Mouse (Mus musculus) adrenal gland, postnatal 25 days (tissue): ENCODE results near the gene Tmem200b. TPM values are rescaled to one million over a fixed set of nuclear protein-coding genes. Genes with fewer than 3 reads are reported as not detected.
A peak's percentile ranks its signal among the peaks of the same experiment; 100 is the strongest.

Experiments used
- DNase-seq: peaks from one replicate; pipeline ENCODE4 v3.0.0; 2021; ENCODE audit warnings: mixed read lengths
- total RNA-seq: library from RNA; stranded (reverse); gene quantifications from 2 replicates; pipeline ENCODE4 v1.2.3, GENCODE M21; 2021

The Tmem200b gene
- total RNA-seq, 1 experiment from 2014 or later: 7.2 TPM

- DNase-seq: no peak
These were observed 11.2 kb upstream of the Tmem200b start for GRCm38 (mm10) chr4:131910237-131910994.

GRCm38 (mm10) chr4:131911521-131911920 is 10.1 kb upstream of the Tmem200b start:
- DNase-seq: no peak

GRCm38 (mm10) chr4:131913526-131913925 is 8.0 kb upstream of the Tmem200b start:
- DNase-seq: peak; percentile 47

GRCm38 (mm10) chr4:131914046-131914643 is 7.4 kb upstream of the Tmem200b start:
- DNase-seq: no peak

- no peak for DNase-seq
These were observed 6.6 kb upstream of the Tmem200b start for GRCm38 (mm10) chr4:131914891-131915469.

GRCm38 (mm10) chr4:131915821-131916328 is 5.7 kb upstream of the Tmem200b start:
- DNase-seq: no peak

- peak; percentile 87 for DNase-seq
These were observed 5.1 kb upstream of the Tmem200b start for GRCm38 (mm10) chr4:131916425-131916824.

GRCm38 (mm10) chr4:131917010-131917555 is 4.5 kb upstream of the Tmem200b start:
- DNase-seq: no peak

GRCm38 (mm10) chr4:131918026-131918533 is 3.5 kb upstream of the Tmem200b start:
- DNase-seq: no peak

GRCm38 (mm10) chr4:131918711-131919500 is 2.7 kb upstream of the Tmem200b start:
- DNase-seq: no peak

GRCm38 (mm10) chr4:131919506-131920140 is 1.9 kb upstream of the Tmem200b start:
- DNase-seq: no peak

- DNase-seq: peak; percentile 53
These were observed 1.4 kb upstream of the Tmem200b start for GRCm38 (mm10) chr4:131920141-131920594.

- peak; percentile 70 for DNase-seq
These were observed 798 bp upstream of the Tmem200b start for GRCm38 (mm10) chr4:131920595-131921351.

GRCm38 (mm10) chr4:131922404-131922803 is 833 bp downstream of the Tmem200b start:
- no peak for DNase-seq

- DNase-seq: peak; percentile 43
These were observed 2.7 kb downstream of the Tmem200b start for GRCm38 (mm10) chr4:131924096-131924810.

GRCm38 (mm10) chr4:131929146-131929545 is 7.6 kb downstream of the Tmem200b start:
- DNase-seq: no peak

- no peak for DNase-seq
These were observed 17.9 kb downstream of the Tmem200b start for GRCm38 (mm10) chr4:131939459-131939858.

- no peak for DNase-seq
These were observed 19.3 kb downstream of the Tmem200b start for GRCm38 (mm10) chr4:131940846-131941245.

GRCm38 (mm10) chr4:131947848-131948247 is 26.3 kb downstream of the Tmem200b start:
- no peak for DNase-seq

- no peak for DNase-seq
These were observed 28.3 kb downstream of the Tmem200b start for GRCm38 (mm10) chr4:131949903-131950302.
